Mouse (Mus musculus) activated CD4-positive, CD25-positive, alpha-beta regulatory T cell, adult 9 weeks (primary cell): ENCODE data around the gene Chchd10. TPM values are rescaled to one million over a fixed set of nuclear protein-coding genes. Genes with fewer than 3 reads are reported as not detected.

ENCODE experiments used
- polyA plus RNA-seq: library from polyadenylated mRNA; unstranded; fragments of 100-300 nt; shearing (Covaris generic); gene quantifications from one replicate; pipeline ENCODE4 v1.2.1, GENCODE M21; 2017

Chchd10 gene
- polyA plus RNA-seq: 55.3 TPM

DNA sequence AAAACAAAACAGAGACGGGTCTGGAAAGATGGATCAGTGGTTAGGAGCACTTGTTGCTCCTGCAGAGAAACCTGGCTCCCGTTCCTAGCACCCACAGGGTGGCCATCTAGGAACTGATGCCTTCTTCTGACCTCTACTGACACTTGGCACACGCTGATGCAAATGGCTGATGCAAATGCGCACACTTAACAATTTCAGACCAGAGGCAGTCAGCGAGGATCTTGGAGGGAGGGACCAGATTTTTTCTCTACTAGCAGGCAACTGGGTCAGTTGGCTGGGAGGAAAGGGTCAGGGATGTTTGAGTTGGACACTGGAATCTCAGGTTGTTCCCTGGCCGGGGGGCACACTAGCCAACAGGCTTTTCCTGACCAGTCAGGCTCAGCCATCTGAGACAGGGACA is at the start of gene Chchd10:
Gene Chchd10, plus strand, starts transcription at position 240 of the 400 bp plus-strand sequence.

DNA sequence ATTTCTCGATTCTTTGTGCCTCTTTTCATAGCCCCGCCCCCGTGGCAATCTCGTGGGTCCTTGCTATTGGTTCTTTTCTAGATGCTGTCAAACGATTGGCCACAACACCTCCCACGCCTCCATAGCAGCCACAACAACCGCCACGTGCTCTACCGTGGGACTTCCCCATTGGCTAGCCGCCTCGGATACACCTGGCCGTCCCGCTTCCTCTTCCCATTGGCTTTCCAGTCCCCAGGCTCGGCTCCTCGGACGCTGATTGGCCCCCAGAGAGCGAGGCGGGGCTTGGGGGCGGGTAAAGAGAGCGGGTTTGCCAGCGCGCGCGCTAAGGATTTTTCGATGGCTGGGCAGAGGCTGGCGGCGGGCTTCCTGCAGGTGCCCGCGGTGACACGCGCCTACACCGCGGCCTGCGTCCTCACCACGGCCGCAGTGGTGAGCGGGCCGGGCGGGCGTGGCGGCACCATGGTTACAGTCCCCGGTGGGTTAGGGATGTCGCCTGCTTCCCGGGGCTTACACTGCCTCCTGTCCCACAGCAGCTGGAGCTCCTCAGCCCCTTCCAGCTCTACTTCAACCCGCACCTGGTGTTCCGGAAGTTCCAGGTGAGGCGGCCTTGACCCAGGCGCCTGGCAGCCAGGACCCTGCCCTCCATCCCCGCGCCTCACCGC is 39.7 kb upstream of the Chchd10 start, which contains the start of gene Derl3:
Gene Derl3, plus strand, starts transcription at position 325 of the 662 bp plus-strand sequence.

DNA sequence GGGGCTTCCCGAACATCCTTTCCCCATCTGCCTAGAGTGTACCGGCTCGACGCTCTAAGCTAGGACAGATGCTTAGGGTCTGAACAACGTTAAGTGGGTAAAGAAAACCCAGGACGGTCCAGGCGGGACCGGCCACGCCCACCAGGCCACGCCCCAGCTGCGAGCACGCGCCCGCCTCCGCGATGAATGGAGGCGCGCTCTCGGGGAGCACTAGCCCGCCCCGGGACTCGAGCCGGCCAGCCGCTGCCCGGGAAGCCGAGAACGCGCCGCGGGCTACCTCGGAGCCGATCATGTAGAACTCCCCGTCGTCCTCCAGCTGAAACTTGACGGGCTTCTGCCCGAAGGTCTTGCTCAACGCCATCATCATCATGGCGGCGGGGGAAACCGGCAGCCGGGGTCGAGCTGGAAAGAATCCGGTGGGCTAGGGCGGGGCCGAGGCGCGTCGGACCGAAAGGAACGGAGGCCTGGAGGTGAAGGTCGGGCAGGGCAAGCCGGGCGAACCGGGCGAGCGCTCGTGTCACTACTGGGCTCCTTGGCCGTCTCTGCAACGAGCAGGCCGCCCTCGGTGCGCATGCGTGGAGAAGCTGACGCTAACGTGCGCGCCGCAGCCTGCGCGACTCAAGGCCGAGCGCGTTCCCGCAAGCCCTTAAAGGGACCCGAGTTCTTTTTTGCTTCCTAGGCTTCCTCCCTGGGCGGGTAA is 11.8 kb upstream of the Chchd10 start, which contains the start of gene Smarcb1:
Gene Smarcb1, minus strand, starts transcription at position 592 of the 700 bp plus-strand sequence.

DNA sequence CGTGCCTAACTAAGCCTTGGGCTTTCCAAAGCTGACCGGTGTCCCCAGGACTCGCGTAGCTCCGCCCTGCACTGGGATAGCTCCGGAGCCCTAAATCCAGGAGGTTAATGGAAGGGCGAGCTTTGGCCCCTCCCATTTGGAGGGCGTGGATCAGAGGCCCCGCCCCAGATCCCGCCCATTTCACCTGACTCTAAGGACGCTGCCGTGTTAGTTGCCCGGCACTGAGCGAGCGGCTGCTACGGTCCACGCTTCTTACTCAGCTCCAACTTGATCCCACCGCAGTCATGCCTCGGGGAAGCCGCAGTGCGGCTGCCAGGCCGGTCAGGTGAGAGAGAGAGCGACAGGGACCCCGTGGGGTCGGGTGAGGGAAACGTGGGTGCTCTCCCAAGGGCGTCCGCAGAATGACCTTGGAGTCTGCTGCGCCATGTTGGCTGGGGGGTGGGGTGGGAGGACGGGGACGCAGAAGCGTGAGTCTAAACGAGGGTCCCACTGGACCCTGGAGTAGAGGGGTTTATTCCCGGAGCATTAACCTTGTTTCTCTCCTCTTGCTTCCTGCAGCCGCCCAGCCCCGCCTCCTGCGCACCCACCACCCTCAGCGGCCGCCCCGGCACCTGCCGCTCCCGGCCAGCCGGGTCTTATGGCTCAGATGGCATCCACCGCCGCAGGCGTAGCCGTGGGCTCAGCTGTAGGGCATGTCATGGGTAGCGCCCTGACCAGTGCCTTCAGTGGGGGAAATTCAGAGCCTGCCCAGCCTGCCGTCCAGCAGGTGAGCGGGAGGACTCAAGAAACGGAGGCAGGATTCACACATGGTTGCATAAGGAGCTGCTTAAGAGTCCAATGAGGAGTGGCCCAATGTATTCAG is 3.0 kb downstream of the Chchd10 start, which contains the start of gene Mmp11:
Gene Mmp11, minus strand, starts transcription at position 817 of the 862 bp plus-strand sequence.

DNA sequence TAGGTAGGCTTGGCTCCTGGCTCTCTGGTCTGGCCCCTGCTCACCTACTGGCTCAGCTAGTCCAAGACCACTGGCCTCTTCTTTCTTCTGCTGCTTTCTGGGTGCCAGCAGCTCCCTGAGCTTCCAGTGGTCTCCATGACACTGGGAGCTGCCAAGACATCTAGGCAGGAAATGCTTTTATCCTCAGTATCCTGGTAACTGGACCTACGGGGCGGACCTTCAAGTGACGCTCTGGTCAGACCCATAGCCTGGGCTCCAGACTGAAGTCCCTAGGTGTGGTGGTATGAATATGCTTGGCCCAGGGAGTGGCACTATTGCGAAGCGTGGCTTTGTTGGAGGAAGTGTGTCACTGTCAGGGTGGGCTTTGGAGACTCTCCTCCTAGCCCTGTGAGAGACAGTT is 7.6 kb downstream of the Chchd10 start, which contains the start of gene Gm867:
Gene Gm867, minus strand, starts transcription at position 153 of the 400 bp plus-strand sequence.

DNA sequence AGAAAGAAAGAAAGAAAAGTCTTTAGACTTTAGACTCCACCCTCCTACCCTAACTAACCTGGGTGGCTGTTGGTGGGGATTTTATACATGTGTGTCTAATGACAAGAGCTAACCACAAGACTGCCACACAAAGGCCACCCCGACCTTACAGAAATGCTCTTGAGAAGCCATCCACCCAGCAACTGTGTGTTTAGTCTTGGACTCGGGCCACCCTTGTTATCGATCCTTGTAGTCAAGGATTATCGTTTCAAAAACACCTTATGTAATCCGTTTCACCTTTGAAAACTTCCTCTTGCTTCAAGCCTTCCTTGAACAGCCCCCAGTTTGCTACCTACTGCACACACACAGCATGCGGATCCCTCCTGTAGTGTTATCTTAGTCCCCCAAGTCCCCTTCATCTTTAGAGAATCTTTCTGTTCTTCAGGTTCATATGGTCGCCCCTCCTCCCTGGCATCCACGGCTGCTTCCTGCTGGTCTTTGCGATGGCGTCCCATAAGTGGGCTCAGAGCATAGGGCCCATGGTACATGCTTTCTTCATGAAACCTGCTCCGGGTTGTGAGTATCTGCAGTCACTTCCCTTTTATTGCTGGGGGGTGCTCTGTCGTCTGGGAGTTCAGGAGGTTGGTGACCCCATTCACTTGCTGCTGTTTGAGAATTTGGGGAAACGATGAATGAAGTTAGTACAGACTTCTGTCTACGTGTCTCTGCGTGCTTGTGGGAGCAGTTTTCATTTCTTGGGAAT is 10.0 kb downstream of the Chchd10 start, which contains the start of gene Vpreb3:
Gene Vpreb3, plus strand, starts transcription at position 322 of the 742 bp plus-strand sequence.

DNA sequence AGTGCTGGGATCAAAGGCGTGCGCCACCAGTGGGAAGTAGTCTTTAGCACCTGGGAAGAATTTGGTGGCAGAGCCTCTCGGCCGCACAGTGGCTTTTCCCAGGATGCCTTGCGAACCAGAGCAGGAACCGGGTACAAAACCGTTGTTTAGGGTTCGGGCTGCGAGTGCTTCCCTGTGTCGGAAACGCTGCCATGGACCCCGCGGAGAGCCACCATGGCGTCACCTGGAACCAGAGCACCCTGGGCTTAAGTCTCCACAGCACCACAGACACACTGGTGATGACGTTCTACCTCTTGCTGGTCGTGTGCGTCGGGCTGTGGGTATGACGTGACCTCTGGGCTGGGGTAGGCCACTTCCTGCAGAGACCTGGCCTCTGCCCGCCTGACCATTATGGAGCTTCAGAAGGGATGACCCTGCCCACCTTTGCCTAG is 21.5 kb downstream of the Chchd10 start, which contains the start of gene Gm5134:
Gene Gm5134, plus strand, starts transcription at position 134 of the 431 bp plus-strand sequence.

Other genes with a start within 250 kb of the Chchd10 start
- gene Cabin1, start 168.8 kb upstream of the Chchd10 start, polyA plus RNA-seq: 59.1 TPM
- 79.9 TPM for gene Ddt, start 159.7 kb upstream of the Chchd10 start, polyA plus RNA-seq
- not detected for gene Gm20441, start 152.2 kb upstream of the Chchd10 start, polyA plus RNA-seq
- 10.1 TPM for gene Gstt3, start 151.7 kb upstream of the Chchd10 start, polyA plus RNA-seq
- 0.42 TPM for gene Gstt1, start 134.5 kb upstream of the Chchd10 start, polyA plus RNA-seq
- gene Gstt4, start 110.6 kb upstream of the Chchd10 start, polyA plus RNA-seq: not detected
- 58.6 TPM for gene Gstt2, start 95.7 kb upstream of the Chchd10 start, polyA plus RNA-seq
- 682 TPM for gene Mif, start 72.9 kb upstream of the Chchd10 start, polyA plus RNA-seq
- gene Derl3, start 39.7 kb upstream of the Chchd10 start, polyA plus RNA-seq: 3.1 TPM
- gene Smarcb1, start 11.5 kb upstream of the Chchd10 start, polyA plus RNA-seq: 120 TPM
- gene Mmp11, start 3.4 kb downstream of the Chchd10 start, polyA plus RNA-seq: 8.0 TPM
- not detected for gene Gm867, start 7.5 kb downstream of the Chchd10 start, polyA plus RNA-seq
- 0.92 TPM for gene Vpreb3, start 9.9 kb downstream of the Chchd10 start, polyA plus RNA-seq
- gene Gm5134, start 21.4 kb downstream of the Chchd10 start, polyA plus RNA-seq: 1.7 TPM
- gene Zfp280b, start 99.5 kb downstream of the Chchd10 start, polyA plus RNA-seq: 35.1 TPM
- not detected for gene Slc5a4b, start 177.8 kb downstream of the Chchd10 start, polyA plus RNA-seq
- gene Slc5a4a, start 214.3 kb downstream of the Chchd10 start, polyA plus RNA-seq: not detected